Mouse (Mus musculus) forebrain, embryonic 11.5 days (tissue): ENCODE data around the gene Srrt. TPM values are rescaled to one million over a fixed set of nuclear protein-coding genes. Genes with fewer than 3 reads are reported as not detected.
A peak's percentile ranks its signal among the peaks of the same experiment; 100 is the strongest.

Experiments used
- ATAC-seq: fragments of 200-750 bp; cut with Nextera tagmentation; replicated peaks from 2 replicates; pipeline ENCODE4 v1.8.0; 2017; ENCODE audit warnings: moderate TSS enrichment; ENCODE audit not compliant: low FRiP score
- DNase-seq: peaks from one replicate; pipeline ENCODE4 v3.0.0-alpha.2; 2017; ENCODE audit warnings: low spot score
- H3K27ac ChIP-seq: fragments of 300-500 bp; sonication (generic); 2 replicates; pipeline ENCODE4 v1.5.1; 2014; ENCODE audit warnings: low read depth, low read length
- H3K27me3 ChIP-seq: fragments of 300-500 bp; sonication (generic); 2 replicates; pipeline ENCODE4 v1.6.1; 2014; ENCODE audit warnings: mild to moderate bottlenecking, low read length, mixed read lengths; ENCODE audit not compliant: control insufficient read depth, insufficient read depth
- H3K36me3 ChIP-seq: fragments of 300-500 bp; sonication (generic); 2 replicates; pipeline ENCODE4 v1.6.1; 2014; ENCODE audit warnings: mild to moderate bottlenecking, low read length, moderate library complexity, mixed read lengths; ENCODE audit not compliant: control insufficient read depth, insufficient read depth
- H3K4me1 ChIP-seq: fragments of 300-500 bp; sonication (generic); replicated peaks from 2 replicates; pipeline ENCODE4 v1.6.1; 2014; ENCODE audit warnings: low read length, mixed read lengths; ENCODE audit not compliant: control insufficient read depth, insufficient read depth
- H3K4me2 ChIP-seq: fragments of 300-500 bp; sonication (generic); 2 replicates; pipeline ENCODE4 v1.6.1; 2014; ENCODE audit warnings: low read depth, mild to moderate bottlenecking, low read length, moderate library complexity, mixed read lengths; ENCODE audit not compliant: severe bottlenecking
- H3K4me3 ChIP-seq: fragments of 300-500 bp; sonication (generic); 2 replicates; pipeline ENCODE4 v1.5.1; 2014; ENCODE audit warnings: low read depth, low read length
- H3K9ac ChIP-seq: fragments of 300-500 bp; sonication (generic); 2 replicates; pipeline ENCODE4 v1.6.1; 2014; ENCODE audit warnings: low read length
- H3K9me3 ChIP-seq: fragments of 300-500 bp; sonication (generic); 2 replicates; pipeline ENCODE4 v1.6.1; 2016; ENCODE audit warnings: low read length, mixed read lengths; ENCODE audit not compliant: control insufficient read depth
- WGBS: fragments of 180-500 bp; shearing (Covaris S2); extraction: QIAGEN DNeasy Blood & Tissue Kit; methylation state at CpG from one replicate; pipeline ENCODE4 v1.1.7; 2014; 5-methylcytosine and 5-hydroxymethylcytosine counted together
- polyA plus RNA-seq: library from polyadenylated mRNA; unstranded; fragments of >200 nt; fragmentation: Nextera tagmentation; extraction: Ambion mirVana; gene quantifications from 2 replicates; pipeline ENCODE4 v1.2.1, GENCODE M21; 2014

Srrt gene
- polyA plus RNA-seq, 1 experiment from 2014 or later = 190 TPM

- Histone ChIP-seq H3K27me3 (no peaks in the 10 kb centered on the region), H3K4me2 (peak overlapping the region; percentile 89), H3K4me3 (peak overlapping the region; percentile 63), H3K27ac (peak overlapping the region; percentile 79), H3K9ac (peak overlapping the region; percentile 87), H3K36me3 (peaks cover 14% of the 10 kb centered on the region), H3K9me3 (no peaks in the 10 kb centered on the region), H3K4me1 (peaks cover 19% of the 10 kb centered on the region)
- no peak for DNase-seq
- 2% methylated on average over 22 of the region's 22 CpGs for WGBS
- peak; percentile 69 for ATAC-seq
Observed at GRCm38 (mm10) chr5:137313466-137314192, 6.2 kb upstream of the Srrt start.

- 96% methylated on average over 4 of the region's 4 CpGs for WGBS
- H3K9ac ChIP-seq = peak overlapping the region; percentile 70; the same call in 1 of the 2 replicates
- H3K36me3 ChIP-seq = peaks cover 17% of the 10 kb centered on the region
- H3K9me3 ChIP-seq = no peaks in the 10 kb centered on the region
- no peak overlapping the region; the same call in 1 of the 2 replicates for H3K27ac ChIP-seq
- peak overlapping the region; percentile 78; the same call in 1 of the 2 replicates for H3K4me2 ChIP-seq
- DNase-seq = no peak
- H3K4me1 ChIP-seq = peaks cover 15% of the 10 kb centered on the region
- no peak for ATAC-seq
- no peaks in the 10 kb centered on the region for H3K27me3 ChIP-seq
- H3K4me3 ChIP-seq = peak overlapping the region; percentile 93
Observed at GRCm38 (mm10) chr5:137308356-137308755, 882 bp upstream of the Srrt start.

GRCm38 (mm10) chr5:137306439-137307005 lies 952 bp downstream of the Srrt start:
- ATAC-seq (no peak), DNase-seq (no peak)
- peaks cover 8% of the 10 kb centered on the region for H3K4me1 ChIP-seq
- H3K9ac ChIP-seq = peak overlapping the region; percentile 97
- WGBS = 16% methylated on average over 12 of the region's 12 CpGs
- peak overlapping the region; percentile 93 for H3K4me3 ChIP-seq
- peak overlapping the region; percentile 78 for H3K4me2 ChIP-seq
- no peaks in the 10 kb centered on the region for H3K27me3 ChIP-seq
- H3K9me3 ChIP-seq = no peaks in the 10 kb centered on the region
- peak overlapping the region; percentile 94 for H3K27ac ChIP-seq
- H3K36me3 ChIP-seq = peaks cover 23% of the 10 kb centered on the region

DNA sequence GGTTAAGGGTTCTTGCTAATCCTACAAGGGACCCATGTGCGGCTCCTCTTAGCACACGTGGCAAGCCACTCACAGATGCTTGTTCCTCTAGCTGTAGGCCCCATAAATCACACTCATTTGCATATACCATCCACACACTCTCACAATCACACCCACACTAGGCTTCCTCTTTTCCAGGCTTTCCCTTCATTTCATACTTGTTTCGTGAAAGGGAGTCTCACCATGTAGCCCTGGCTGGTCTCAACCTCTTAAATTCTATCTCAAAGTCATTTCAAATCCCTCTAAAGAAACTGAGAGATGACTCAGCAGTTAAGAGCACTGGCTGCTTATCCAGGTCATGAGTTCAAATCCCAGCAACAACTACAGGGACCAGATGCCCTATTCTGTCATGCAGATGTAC lies 1.7 kb downstream of the Srrt start:
- H3K4me2 ChIP-seq = peak overlapping the region; percentile 78
- peak overlapping the region; percentile 93 for H3K4me3 ChIP-seq
- no peaks in the 10 kb centered on the region for H3K9me3 ChIP-seq
- no peak for ATAC-seq
- peaks cover 8% of the 10 kb centered on the region for H3K4me1 ChIP-seq
- H3K36me3 ChIP-seq = peaks cover 23% of the 10 kb centered on the region
- DNase-seq = no peak
- 82% methylated on average over 3 of the region's 3 CpGs for WGBS
- H3K27me3 ChIP-seq = no peaks in the 10 kb centered on the region
- H3K9ac ChIP-seq = no peak overlapping the region
- no peak overlapping the region for H3K27ac ChIP-seq

- H3K4me1 ChIP-seq = peaks cover 8% of the 10 kb centered on the region
- no peaks in the 10 kb centered on the region for H3K27me3 ChIP-seq
- no peaks in the 10 kb centered on the region for H3K9me3 ChIP-seq
- H3K4me2 ChIP-seq = no peak overlapping the region
- no peak overlapping the region for H3K9ac ChIP-seq
- no peak for ATAC-seq
- H3K4me3 ChIP-seq = no peak overlapping the region
- peaks cover 28% of the 10 kb centered on the region for H3K36me3 ChIP-seq
- H3K27ac ChIP-seq = no peak overlapping the region
- 88% methylated on average over 4 of the region's 4 CpGs for WGBS
- no peak for DNase-seq
Observed at GRCm38 (mm10) chr5:137304816-137305215, 2.7 kb downstream of the Srrt start.

DNA sequence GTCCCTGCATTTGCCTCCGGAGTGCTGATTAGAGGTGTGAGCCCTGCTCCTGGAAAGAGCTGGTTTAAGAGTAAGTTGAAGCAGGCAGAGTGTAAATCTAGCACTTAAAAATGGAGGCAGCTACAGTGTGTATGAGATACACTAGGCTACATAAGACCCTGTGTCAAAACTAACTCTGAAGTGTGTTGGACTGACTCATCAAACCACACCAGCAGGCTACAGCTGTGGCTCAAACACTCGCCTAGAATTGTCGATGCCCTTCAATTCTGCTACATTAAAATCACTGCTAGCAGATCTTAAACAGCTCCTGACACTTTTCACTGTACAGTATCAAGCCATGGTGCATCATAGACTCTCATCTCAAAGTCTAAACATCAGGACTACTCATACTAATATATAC lies 3.3 kb downstream of the Srrt start:
- Histone ChIP-seq H3K4me2 (no peak overlapping the region), H3K36me3 (peaks cover 27% of the 10 kb centered on the region), H3K9me3 (no peaks in the 10 kb centered on the region), H3K27ac (no peak overlapping the region), H3K4me1 (peaks cover 8% of the 10 kb centered on the region), H3K4me3 (no peak overlapping the region), H3K27me3 (no peaks in the 10 kb centered on the region), H3K9ac (no peak overlapping the region)
- DNase-seq (no peak), ATAC-seq (no peak)
- 94% methylated on average over 3 of the region's 3 CpGs for WGBS

DNA sequence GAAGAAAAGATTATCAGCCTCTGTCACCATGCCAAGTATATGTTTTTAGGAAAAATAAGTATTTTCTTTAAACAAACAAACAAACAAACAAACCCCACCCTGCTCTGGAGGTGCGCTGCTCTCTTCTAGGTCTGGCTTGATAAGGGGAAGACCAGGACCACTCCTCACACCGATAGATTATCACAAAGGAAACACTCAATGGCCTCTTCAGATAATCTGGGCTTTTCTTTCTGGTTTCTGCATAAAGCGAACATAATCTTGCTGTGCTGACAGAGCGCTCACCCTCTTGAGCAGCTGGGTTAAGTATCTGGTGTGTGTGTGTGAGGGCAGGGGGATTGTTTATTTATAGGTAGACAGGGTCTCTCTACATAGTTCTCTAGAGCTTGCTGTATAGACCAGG lies 3.9 kb downstream of the Srrt start:
- no peak overlapping the region for H3K4me3 ChIP-seq
- H3K9ac ChIP-seq = no peak overlapping the region
- no peak for DNase-seq
- H3K4me1 ChIP-seq = peaks cover 8% of the 10 kb centered on the region
- no peaks in the 10 kb centered on the region for H3K27me3 ChIP-seq
- no peak overlapping the region for H3K27ac ChIP-seq
- 82% methylated on average over 4 of the region's 4 CpGs for WGBS
- H3K36me3 ChIP-seq = peaks cover 25% of the 10 kb centered on the region
- no peak for ATAC-seq
- H3K9me3 ChIP-seq = no peaks in the 10 kb centered on the region
- H3K4me2 ChIP-seq = no peak overlapping the region

- DNase-seq (peak; percentile 68), ATAC-seq (no peak)
- H3K9ac ChIP-seq = no peak overlapping the region
- 77% methylated on average over 21 of the region's 21 CpGs for WGBS
- H3K4me2 ChIP-seq = no peak overlapping the region
- H3K27ac ChIP-seq = no peak overlapping the region
- no peak overlapping the region for H3K4me3 ChIP-seq
- H3K9me3 ChIP-seq = no peaks in the 10 kb centered on the region
- H3K36me3 ChIP-seq = peaks cover 42% of the 10 kb centered on the region
- H3K27me3 ChIP-seq = no peaks in the 10 kb centered on the region
- H3K4me1 ChIP-seq = peaks cover 7% of the 10 kb centered on the region
Observed at GRCm38 (mm10) chr5:137301253-137301652, 6.2 kb downstream of the Srrt start.

- Histone ChIP-seq H3K4me3 (no peak overlapping the region), H3K4me1 (peaks cover 6% of the 10 kb centered on the region; the same call in 1 of the 2 replicates), H3K36me3 (peaks cover 45% of the 10 kb centered on the region), H3K27ac (no peak overlapping the region), H3K9ac (no peak overlapping the region), H3K4me2 (no peak overlapping the region), H3K9me3 (no peaks in the 10 kb centered on the region), H3K27me3 (no peaks in the 10 kb centered on the region)
- no peak for ATAC-seq
- WGBS = 90% methylated on average over 7 of the region's 7 CpGs
- DNase-seq = no peak
Observed at GRCm38 (mm10) chr5:137299240-137299639, 8.2 kb downstream of the Srrt start.
